Mouse (Mus musculus) urinary bladder, postnatal 14 days (tissue): ENCODE data around the gene Axin1.
"Not testable (repeated sequence)": the region's sequence is repeated elsewhere in the genome, so short reads cannot be mapped to it uniquely, and the experiment has no call there.

Experiments
- DNase-seq: peaks from one replicate; pipeline ENCODE4 v3.0.0; 2021; ENCODE audit warnings: low spot score

Axin1 gene

GRCm38 (mm10) chr17:26188091-26188805 lies 49.8 kb downstream of the Axin1 start:
- DNase-seq = no peak

- not testable (repeated sequence) for DNase-seq
Observed at GRCm38 (mm10) chr17:26191486-26191885, 53.0 kb downstream of the Axin1 start.

DNA sequence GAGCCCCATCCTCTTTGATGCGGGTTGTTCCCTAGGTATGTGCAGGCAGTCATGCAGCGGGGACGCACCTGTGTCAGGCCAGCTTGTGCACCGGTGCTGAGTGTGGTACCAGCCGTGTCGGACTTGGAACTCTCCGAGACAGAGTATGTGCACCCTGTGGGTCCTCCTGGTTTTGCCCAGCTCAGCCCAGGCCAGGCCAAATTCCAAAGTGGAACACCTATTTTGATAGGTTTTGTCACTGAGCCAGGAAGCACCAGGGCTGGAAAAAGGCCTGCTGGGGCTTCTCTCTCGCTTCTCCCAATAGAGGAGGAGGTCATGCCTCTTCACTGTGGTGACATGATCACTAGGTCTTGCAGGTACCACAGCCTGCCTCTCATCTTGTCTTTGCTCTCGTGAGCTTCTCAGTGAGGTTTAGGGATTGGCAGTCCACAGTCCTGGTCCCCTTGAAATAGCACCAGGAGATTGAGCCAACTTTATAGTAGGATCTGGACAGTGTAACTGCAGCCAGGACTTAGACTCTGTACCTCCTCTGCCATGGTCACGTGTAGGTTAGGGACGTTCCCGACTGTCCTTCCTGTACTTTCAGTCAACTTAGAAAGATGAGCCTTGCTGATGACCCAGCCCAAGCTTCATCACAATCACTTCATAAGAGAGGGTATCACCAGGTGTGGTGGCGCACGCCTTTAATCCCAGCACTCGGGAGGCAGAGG lies 54.1 kb downstream of the Axin1 start:
- no peak for DNase-seq

- no peak for DNase-seq
Observed at GRCm38 (mm10) chr17:26198892-26199291, 60.4 kb downstream of the Axin1 start, which contains the start of gene Pdia2. Gene Pdia2, minus strand, starts transcription at chr17:26199087.

DNA sequence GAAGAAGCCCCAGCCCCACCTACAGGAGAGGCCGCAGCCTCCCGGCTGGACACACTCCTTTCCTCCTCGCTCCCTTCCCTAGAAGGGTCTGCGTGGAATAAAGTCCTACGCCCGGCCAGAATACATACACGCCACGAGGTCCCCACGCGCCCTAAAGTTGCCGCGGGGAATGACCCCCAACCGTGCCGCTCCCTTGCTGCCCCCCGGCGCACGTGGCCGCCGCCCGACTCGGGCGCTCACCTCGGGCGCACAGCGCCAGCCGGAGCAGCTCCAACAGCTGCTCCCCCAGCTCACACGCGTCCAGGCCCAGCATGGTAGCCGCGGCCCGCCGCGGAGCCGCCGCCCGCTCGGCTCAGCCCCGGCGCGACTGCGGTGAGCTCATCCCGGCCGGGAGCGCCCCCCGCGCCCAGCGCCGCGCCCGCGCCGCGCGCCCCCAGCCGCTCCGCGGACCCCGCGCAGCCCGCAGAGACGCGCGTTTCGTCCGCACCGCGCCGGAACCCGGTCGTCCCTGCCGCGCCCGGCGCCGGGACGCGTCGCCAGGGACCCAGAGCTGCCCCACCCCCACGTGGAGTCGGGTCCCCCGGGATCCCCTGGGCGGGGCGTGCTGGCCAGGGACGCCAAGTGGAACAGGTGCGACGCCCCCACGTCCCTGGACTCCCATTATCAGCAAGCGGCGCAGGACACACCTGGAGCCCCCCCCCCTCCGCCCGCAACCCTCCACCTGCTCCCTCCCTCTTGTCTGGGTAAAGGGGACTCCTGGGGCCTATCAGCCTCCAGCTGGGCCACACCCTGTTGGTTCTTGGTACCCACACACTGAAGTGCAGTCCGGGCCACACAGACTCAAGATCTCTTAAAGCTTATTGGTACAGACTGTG lies 62.6 kb downstream of the Axin1 start:
- no peak for DNase-seq

DNA sequence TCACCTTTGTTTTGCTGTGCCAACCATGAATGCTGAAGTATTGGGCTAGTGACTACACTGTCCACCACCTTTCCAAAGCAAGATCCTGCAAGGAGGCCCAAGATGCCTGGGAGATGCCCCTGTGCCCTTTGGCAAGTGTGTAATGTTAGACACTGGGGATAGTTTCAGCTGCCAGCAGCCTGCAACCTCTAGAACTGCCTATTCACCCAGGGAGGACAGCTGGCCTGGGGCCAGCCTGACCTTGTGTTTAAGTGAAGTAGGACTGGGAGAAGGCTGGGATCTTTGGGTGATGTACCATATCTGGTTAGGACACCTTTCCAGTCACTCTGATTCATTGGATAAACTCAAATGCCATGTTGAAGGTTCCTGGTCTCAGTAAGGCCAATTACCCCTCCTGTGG lies 63.5 kb downstream of the Axin1 start:
- no peak for DNase-seq

- DNase-seq = peak; percentile 66
Observed at GRCm38 (mm10) chr17:26202737-26203136, 64.2 kb downstream of the Axin1 start, which contains the start of gene Rgs11. Gene Rgs11, plus strand, starts transcription at chr17:26202951.

GRCm38 (mm10) chr17:26203321-26203811 lies 64.9 kb downstream of the Axin1 start:
- peak; percentile 39 for DNase-seq

DNA sequence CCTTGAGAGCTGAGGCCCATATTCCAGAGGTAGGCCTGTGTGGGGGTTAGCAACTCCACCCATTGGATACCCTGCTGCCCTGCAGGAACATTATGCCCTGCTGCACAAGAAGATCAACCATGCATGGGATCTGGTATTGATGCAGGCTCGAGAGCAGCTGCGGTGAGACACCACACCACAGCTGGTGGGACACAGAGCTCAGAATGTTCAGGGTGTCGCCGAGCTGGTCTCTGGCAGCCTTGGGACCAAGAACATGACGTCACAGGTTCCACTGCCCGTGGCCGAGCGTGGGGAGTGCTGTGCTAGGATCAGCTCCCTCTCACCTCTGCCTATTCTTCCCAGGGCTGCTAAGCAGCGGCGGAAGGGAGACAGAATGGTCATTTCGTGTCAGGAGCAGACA lies 66.3 kb downstream of the Axin1 start:
- no peak for DNase-seq

DNA sequence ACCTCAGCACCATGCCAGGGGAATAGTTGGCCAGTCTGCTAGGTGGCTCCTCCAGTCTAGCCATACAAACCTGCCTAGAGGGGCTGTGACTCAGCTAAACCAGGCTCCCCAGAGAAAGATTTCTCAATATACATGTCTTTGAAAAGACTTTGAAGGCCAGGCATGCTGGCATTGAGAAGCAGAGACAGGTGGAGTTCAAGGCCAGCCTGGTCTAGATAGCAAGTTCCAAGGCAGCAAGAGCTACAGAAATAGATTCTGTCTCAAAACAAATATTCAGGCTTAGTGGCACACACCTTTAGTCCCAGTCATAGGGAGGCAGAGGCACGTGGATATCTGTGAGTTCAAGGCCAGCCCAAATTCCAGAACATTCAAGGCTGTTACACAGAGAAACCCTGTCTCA lies 67.9 kb downstream of the Axin1 start:
- DNase-seq = no peak

DNA sequence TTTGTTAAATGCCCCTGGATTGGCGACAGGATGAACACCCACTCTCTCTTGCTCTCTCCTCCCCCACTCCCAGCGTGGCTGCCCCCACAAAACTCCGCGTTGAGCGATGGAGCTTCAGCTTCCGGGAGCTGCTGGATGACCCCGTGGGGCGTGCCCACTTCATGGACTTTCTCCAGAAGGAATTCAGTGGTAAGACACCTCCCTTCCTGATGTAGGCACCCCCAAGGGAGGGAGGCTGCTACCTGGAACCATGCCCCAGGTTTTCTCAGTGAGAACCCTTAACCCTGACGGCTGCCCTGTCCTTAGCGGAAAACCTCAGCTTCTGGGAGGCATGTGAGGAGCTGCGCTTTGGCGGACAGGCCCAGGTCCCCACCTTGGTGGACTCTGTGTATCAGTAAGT lies 69.2 kb downstream of the Axin1 start, which contains the start of gene Arhgdig:
TSS of gene Arhgdig (minus strand) at position 101 of the 400 bp plus-strand sequence.
- no peak for DNase-seq

DNA sequence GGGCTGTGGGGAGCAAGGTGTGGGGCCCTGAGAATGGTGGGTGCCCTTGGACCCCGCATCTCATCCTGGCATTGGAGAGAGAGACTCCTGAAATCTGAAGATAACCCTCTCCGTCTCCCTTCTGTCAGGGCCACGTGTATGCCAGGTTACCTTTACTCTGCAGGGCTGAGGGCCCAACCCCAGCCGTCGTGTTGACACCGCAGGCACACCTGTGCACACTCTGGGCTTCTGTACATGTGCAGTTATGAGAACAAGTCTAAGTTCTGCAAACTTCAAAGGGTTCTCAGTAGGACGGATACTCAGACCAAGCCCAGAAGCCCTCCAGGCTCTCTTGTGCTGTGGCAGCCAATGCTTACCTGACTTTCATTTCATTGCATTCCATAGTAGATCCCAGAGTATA lies 73.8 kb downstream of the Axin1 start:
- no peak for DNase-seq

DNA sequence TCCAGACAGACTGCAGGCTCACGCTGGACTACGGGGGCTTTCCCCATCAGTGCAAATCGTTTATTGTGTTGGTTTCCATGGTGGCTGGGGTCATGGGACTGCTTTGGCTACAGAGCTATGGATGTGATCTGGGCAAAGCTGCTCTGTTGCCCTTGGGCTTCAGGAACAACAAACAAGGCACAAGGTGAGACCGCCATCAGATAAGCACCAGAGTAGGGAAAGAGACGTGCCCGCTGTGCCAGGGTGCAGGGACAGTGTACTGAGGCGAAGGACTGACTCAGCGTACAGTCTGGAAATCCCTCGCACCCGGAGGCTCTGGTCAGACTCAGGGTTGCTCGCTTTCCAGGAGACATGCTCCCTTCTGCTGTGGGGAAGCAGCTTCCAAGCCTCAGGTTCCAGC lies 74.2 kb downstream of the Axin1 start:
- no peak for DNase-seq

DNA sequence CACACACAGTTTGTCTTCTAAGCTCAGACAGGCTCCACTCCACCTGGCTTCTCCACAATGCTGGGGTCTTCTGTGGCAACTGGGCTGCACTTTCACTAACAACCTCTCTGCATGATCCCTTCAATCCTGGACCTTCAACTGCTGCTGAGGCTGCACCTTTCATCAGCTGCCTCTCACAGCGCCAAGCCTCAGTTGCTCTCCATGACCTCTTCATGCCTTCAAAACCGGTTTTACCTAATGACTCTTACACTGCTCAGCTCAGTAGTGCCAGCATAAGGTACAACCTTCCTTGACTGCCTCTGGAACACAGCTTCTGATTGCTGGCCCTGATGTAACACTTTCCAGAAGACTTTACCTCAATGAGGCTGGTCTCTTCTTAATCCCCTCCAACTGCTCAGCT lies 83.0 kb downstream of the Axin1 start:
- no peak for DNase-seq

- peak; percentile 63 for DNase-seq
Observed at GRCm38 (mm10) chr17:26225150-26225549, 86.7 kb downstream of the Axin1 start.

GRCm38 (mm10) chr17:26229776-26230175 lies 91.3 kb downstream of the Axin1 start:
- no peak for DNase-seq

DNA sequence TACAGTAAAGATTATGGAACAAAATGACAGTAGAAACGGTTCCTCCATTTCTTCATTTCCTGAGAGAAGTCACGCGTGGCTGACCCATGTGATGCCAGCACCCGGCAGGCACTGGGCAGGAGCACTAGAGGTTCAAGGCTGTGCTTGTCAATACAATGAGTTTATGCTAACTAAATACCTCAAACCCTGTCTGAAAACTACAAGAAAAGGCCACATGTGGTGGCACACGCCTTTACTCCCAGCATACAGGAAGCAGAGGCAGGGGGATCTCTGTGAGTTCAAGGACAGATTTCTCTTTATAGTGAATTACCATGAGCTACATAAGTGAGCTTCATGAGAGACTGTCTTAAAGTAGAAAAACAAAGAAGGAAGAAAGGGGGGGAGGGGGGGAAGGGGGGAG lies 92.7 kb downstream of the Axin1 start:
- no peak for DNase-seq

DNA sequence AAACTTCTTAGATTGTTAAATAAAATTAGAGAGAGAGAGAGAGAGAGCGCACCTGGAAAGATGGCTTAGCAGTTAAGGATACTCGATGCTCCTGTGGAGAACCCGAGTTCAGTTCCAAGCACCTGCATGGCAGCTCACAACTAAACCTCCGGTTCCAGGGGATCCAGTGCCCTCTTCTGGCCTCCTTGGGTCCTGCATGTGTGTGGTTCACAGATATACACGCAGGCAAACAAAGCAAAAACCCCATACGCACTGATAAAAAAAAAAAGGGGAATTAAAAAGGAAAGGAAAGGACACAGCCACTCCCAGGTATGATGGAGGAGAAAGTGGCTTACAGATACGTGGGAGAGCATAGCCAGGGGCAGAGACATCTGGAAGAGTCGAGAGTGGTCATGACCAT lies 94.4 kb downstream of the Axin1 start:
- DNase-seq = no peak

GRCm38 (mm10) chr17:26234386-26234785 lies 95.9 kb downstream of the Axin1 start:
- no peak for DNase-seq

GRCm38 (mm10) chr17:26235077-26235815 lies 96.8 kb downstream of the Axin1 start:
- DNase-seq = no peak

DNA sequence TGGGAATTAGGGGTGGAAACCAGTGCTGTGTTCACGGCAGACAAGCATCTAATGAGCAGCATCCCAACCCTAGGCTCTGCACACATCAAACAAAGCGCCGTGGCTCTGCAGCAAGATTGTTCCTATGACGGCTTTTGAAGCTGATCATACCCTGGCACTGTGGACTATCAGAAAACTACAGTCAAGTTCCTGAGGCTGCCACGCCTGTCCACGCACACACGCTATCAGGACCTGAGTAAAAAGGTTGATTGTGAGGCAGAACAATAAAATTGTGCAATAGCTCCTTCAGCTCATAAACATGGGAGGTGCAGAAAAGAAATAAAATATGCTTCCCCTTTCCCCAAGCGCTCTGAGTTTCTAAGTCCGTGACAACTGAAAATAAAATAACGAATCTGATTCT lies 99.2 kb downstream of the Axin1 start:
- DNase-seq = no peak

DNA sequence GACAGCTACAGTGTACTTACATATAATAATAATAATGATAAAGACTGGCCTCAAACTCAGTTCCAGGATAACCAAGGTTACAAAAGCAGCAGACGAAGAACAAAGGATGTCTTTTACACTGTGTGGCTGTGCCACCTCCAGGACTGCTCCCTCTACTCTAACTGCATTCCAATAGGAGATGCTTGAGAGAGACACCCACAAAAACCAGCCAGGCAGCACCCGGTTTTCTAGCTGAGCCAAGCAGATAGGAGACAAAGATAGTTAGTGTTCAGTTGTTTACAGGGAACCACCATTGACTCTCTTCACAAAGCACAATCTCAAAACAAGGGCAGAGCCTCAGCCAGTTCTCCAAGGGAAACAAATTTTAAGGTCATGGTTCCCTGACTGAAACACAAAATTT lies 101.1 kb downstream of the Axin1 start:
- DNase-seq = no peak
